Mouse (Mus musculus) lung, embryonic 14.5 days (tissue): Measurements from ENCODE around the gene Lmod2. TPM values are rescaled to one million over a fixed set of nuclear protein-coding genes. Genes with fewer than 3 reads are reported as not detected.

Experiments
- ATAC-seq: fragments of 200-750 bp; cut with Nextera tagmentation; 2 replicates; pipeline ENCODE4 v1.8.0; 2017; ENCODE audit warnings: mild to moderate bottlenecking, moderate TSS enrichment, moderate library complexity; ENCODE audit not compliant: insufficient read depth
- DNase-seq: peaks from one replicate; pipeline ENCODE4 v3.0.0-alpha.2; 2015
- H3K27ac ChIP-seq: fragments of 300-500 bp; sonication (generic); 2 replicates; pipeline ENCODE4 v1.5.1; 2014; ENCODE audit warnings: low read depth, mild to moderate bottlenecking, moderate library complexity
- H3K27me3 ChIP-seq: fragments of 300-500 bp; sonication (generic); 2 replicates; pipeline ENCODE4 v1.6.1; 2014; ENCODE audit warnings: low read length, control low read depth; ENCODE audit not compliant: insufficient read depth
- H3K36me3 ChIP-seq: fragments of 300-500 bp; sonication (generic); 2 replicates; pipeline ENCODE4 v1.6.1; 2014; ENCODE audit warnings: control low read depth; ENCODE audit not compliant: insufficient read depth
- H3K4me1 ChIP-seq: fragments of 300-500 bp; sonication (generic); 2 replicates; pipeline ENCODE4 v1.6.1; 2014; ENCODE audit warnings: antibody characterized with exemption, control low read depth; ENCODE audit not compliant: insufficient read depth
- H3K4me2 ChIP-seq: fragments of 300-500 bp; sonication (generic); 2 replicates; pipeline ENCODE4 v1.6.1; 2014; ENCODE audit warnings: mild to moderate bottlenecking
- H3K4me3 ChIP-seq: fragments of 300-500 bp; sonication (generic); 2 replicates; pipeline ENCODE4 v1.5.1; 2014; ENCODE audit warnings: low read depth, low read length
- H3K9ac ChIP-seq: fragments of 300-500 bp; sonication (generic); 2 replicates; pipeline ENCODE4 v1.6.1; 2014
- H3K9me3 ChIP-seq: fragments of 300-500 bp; sonication (generic); 2 replicates; pipeline ENCODE4 v1.6.1; 2016; ENCODE audit warnings: low read depth, low read length, control low read depth
- CTCF ChIP-seq: IDR thresholded peaks from 2 replicates; pipeline ENCODE4 v1.5.1; 2016; ENCODE audit warnings: antibody characterized with exemption, low read depth
- WGBS: fragments of 180-500 bp; shearing (Covaris S2); extraction: QIAGEN DNeasy Blood & Tissue Kit; methylation state at CpG from one replicate; pipeline ENCODE4 v1.1.7; 2014; 5-methylcytosine and 5-hydroxymethylcytosine counted together
- polyA plus RNA-seq: library from polyadenylated mRNA; unstranded; fragments of >200 nt; fragmentation: Nextera tagmentation; extraction: Ambion mirVana; gene quantifications from 2 replicates; pipeline ENCODE4 v1.2.1, GENCODE M21; 2014

The Lmod2 gene
- polyA plus RNA-seq, 1 experiment from 2014 or later, result 0.09 TPM

- 50% methylated on average over 5 of the region's 6 CpGs for WGBS
- Histone ChIP-seq H3K27me3 (no peaks in the 10 kb centered on the region), H3K4me2 (no peak overlapping the region), H3K36me3 (peaks cover 54% of the 10 kb centered on the region), H3K4me1 (no peaks in the 10 kb centered on the region), H3K4me3 (no peak overlapping the region), H3K27ac (no peak overlapping the region), H3K9me3 (no peaks in the 10 kb centered on the region), H3K9ac (no peak overlapping the region)
- no peak for TF ChIP-seq CTCF
- DNase-seq (peak; percentile 49), ATAC-seq (peak; percentile 44; the same call in 1 of the 2 replicates)
These were observed 21.9 kb downstream of the Lmod2 start for GRCm38 (mm10) chr6:24619285-24620045.

- no peak overlapping the region for H3K27ac ChIP-seq
- no peaks in the 10 kb centered on the region for H3K9me3 ChIP-seq
- H3K4me1 ChIP-seq, result no peaks in the 10 kb centered on the region
- H3K4me3 ChIP-seq, result no peak overlapping the region
- no peak for DNase-seq
- no peak for ATAC-seq
- H3K9ac ChIP-seq, result no peak overlapping the region
- H3K27me3 ChIP-seq, result no peaks in the 10 kb centered on the region
- H3K36me3 ChIP-seq, result peaks cover 50% of the 10 kb centered on the region
- WGBS, result 76% methylated on average over 2 of the region's 2 CpGs
- TF ChIP-seq CTCF, result no peak
- no peak overlapping the region for H3K4me2 ChIP-seq
These were observed 23.4 kb downstream of the Lmod2 start for GRCm38 (mm10) chr6:24620936-24621335.

- DNase-seq, result no peak
- Histone ChIP-seq H3K27ac (no peak overlapping the region), H3K9me3 (no peaks in the 10 kb centered on the region), H3K4me2 (no peak overlapping the region), H3K4me1 (no peaks in the 10 kb centered on the region), H3K36me3 (peaks cover 42% of the 10 kb centered on the region), H3K27me3 (no peaks in the 10 kb centered on the region), H3K4me3 (no peak overlapping the region), H3K9ac (no peak overlapping the region)
- no peak for ATAC-seq
- 82% methylated on average over 2 of the region's 2 CpGs for WGBS
- no peak for TF ChIP-seq CTCF
These were observed 24.5 kb downstream of the Lmod2 start for GRCm38 (mm10) chr6:24622098-24622497.

GRCm38 (mm10) chr6:24627586-24628030, 30.0 kb downstream of the Lmod2 start:
- no peak overlapping the region for H3K4me3 ChIP-seq
- no peak overlapping the region for H3K9ac ChIP-seq
- TF ChIP-seq CTCF, result peak; percentile 82
- H3K27me3 ChIP-seq, result no peaks in the 10 kb centered on the region
- H3K27ac ChIP-seq, result no peak overlapping the region
- no peaks in the 10 kb centered on the region for H3K9me3 ChIP-seq
- 61% methylated on average over 5 of the region's 5 CpGs for WGBS
- no peak overlapping the region for H3K4me2 ChIP-seq
- ATAC-seq, result peak; percentile 68
- peaks cover 30% of the 10 kb centered on the region for H3K36me3 ChIP-seq
- no peaks in the 10 kb centered on the region for H3K4me1 ChIP-seq
- peak; percentile 94 for DNase-seq

- ATAC-seq, result no peak
- no peak for DNase-seq
- 84% methylated on average over 1 of the region's 1 CpGs for WGBS
- Histone ChIP-seq H3K9me3 (no peaks in the 10 kb centered on the region), H3K36me3 (peaks cover 33% of the 10 kb centered on the region), H3K4me1 (no peaks in the 10 kb centered on the region), H3K9ac (no peak overlapping the region), H3K27ac (no peak overlapping the region), H3K4me2 (no peak overlapping the region), H3K27me3 (no peaks in the 10 kb centered on the region), H3K4me3 (no peak overlapping the region)
- TF ChIP-seq CTCF, result no peak
These were observed 30.9 kb downstream of the Lmod2 start for GRCm38 (mm10) chr6:24628499-24628898.

GRCm38 (mm10) chr6:24632061-24632460, 34.5 kb downstream of the Lmod2 start:
- Histone ChIP-seq H3K9me3 (no peaks in the 10 kb centered on the region), H3K9ac (no peak overlapping the region), H3K4me1 (no peaks in the 10 kb centered on the region), H3K36me3 (peaks cover 22% of the 10 kb centered on the region), H3K27ac (no peak overlapping the region), H3K4me3 (no peak overlapping the region), H3K4me2 (no peak overlapping the region), H3K27me3 (no peaks in the 10 kb centered on the region)
- DNase-seq (no peak), ATAC-seq (no peak)
- TF ChIP-seq CTCF, result no peak
- WGBS, result 75% methylated on average over 4 of the region's 4 CpGs

- H3K4me2 ChIP-seq, result no peak overlapping the region
- no peaks in the 10 kb centered on the region for H3K4me1 ChIP-seq
- H3K27ac ChIP-seq, result no peak overlapping the region
- peak; percentile 54; the same call in 1 of the 2 replicates for ATAC-seq
- WGBS, result 70% methylated on average over 3 of the region's 3 CpGs
- no peak overlapping the region for H3K4me3 ChIP-seq
- no peak overlapping the region for H3K9ac ChIP-seq
- no peak for TF ChIP-seq CTCF
- no peaks in the 10 kb centered on the region for H3K27me3 ChIP-seq
- H3K9me3 ChIP-seq, result no peaks in the 10 kb centered on the region
- DNase-seq, result peak; percentile 66
- peaks cover 22% of the 10 kb centered on the region for H3K36me3 ChIP-seq
These were observed 36.5 kb downstream of the Lmod2 start for GRCm38 (mm10) chr6:24634065-24634464.
